Mouse (Mus musculus) testis, adult 2 months (tissue): ENCODE measurements around the gene Mcoln2.

Source experiments
- CTCF ChIP-seq: fragments of 200-500 bp; IDR thresholded peaks from 2 replicates; pipeline ENCODE4 v1.5.1; 2012; ENCODE audit warnings: low read depth, mild to moderate bottlenecking, inconsistent platforms, low read length, moderate library complexity; ENCODE audit not compliant: control insufficient read depth, insufficient read depth, insufficient replicate concordance
- POLR2A ChIP-seq: fragments of 200-500 bp; IDR thresholded peaks from 2 replicates; pipeline ENCODE4 v1.6.1; 2012; ENCODE audit warnings: low read depth, mild to moderate bottlenecking, inconsistent platforms, low read length, moderate library complexity; ENCODE audit not compliant: control insufficient read depth

DNA sequence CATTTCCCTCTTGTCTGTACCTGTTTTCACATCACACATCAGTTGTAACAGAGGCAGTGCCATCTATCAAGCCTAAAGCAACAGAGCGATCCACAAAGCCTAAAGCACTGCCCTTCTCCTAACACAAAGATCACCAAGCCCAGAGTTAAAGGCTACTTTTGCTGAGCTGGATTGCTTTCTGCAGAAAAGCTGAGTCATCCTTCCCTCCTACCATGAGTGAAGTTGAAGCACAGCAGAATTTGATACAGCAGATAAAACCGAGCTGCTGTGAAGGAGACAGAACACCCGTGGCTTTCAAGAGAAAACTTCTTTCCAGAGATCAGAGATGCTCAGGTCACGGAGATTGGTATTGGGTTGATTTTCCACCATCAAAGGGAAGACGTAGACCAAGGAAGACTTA is 3.5 kb upstream of the Mcoln2 start:
- TF ChIP-seq CTCF = no peak
- TF ChIP-seq POLR2A = no peak
